Mouse (Mus musculus) erythroblast, embryonic 14.5 days (primary cell): ENCODE measurements around the gene Spata31d1d.

ENCODE experiments used
- GATA1 ChIP-seq: IDR thresholded peaks from 2 replicates; pipeline ENCODE4 v1.6.1; 2012; ENCODE audit warnings: low read length, inconsistent platforms, mixed read lengths
- TAL1 ChIP-seq: IDR thresholded peaks from 3 replicates; pipeline ENCODE4 v1.6.1; 2012; ENCODE audit warnings: low read length, inconsistent platforms, mixed read lengths

DNA sequence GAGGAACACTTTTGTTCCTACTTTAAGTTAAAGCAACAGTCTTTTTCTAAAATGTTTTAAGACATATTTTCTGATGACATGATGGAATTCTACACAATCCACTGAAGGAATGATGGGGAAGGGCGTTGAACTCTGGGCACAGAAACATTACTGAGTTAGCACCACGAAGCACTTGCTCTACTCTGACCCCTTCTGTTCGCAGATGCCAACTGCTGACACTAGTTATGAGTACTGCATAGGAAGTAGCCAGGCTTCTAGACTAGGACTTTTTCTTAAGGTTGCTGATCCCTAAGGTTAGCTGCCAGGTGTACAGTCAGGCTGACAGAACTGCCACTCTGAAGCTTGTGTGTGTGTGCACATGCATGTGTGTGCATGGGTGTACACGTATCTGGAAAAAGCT is 47.7 kb upstream of the Spata31d1d start:
- no peak for TF ChIP-seq GATA1
- TF ChIP-seq TAL1: no peak
